Mouse (Mus musculus): ENCODE measurements around the gene Gm28372.

GRCm38 (mm10) chr2:130408194-130408593, 3.2 kb downstream of the Gm28372 start:
- no peak for TF ChIP-seq CTCF (IDR thresholded peaks at IDR 0.05; ENCODE audit: insufficient read depth, low read length)
- TF ChIP-seq POLR2A (IDR thresholded peaks at IDR 0.05; ENCODE audit: borderline replicate concordance, extremely low read depth, low read depth, low read length) = no peak
